Mouse (Mus musculus) layer of hippocampus, postnatal 14 days (tissue): ENCODE measurements around the gene Nkd1. TPM values are rescaled to one million over a fixed set of nuclear protein-coding genes. Genes with fewer than 3 reads are reported as not detected.
A peak's percentile ranks its signal among the peaks of the same experiment; 100 is the strongest.

Source experiments
- DNase-seq, 2 experiments: peaks; one replicate each; pipeline ENCODE4 v3.0.0; 2021 to 2022; ENCODE audit warnings: low spot score in 2 of 2, mixed read lengths in 1 of 2
- total RNA-seq, 2 experiments: library from RNA; stranded (reverse); gene quantifications; 2 replicates each; pipeline ENCODE4 v1.2.3; 2021

Nkd1 gene
- total RNA-seq, 2 experiments from 2014 or later: 13.4 to 14.7 TPM

DNA sequence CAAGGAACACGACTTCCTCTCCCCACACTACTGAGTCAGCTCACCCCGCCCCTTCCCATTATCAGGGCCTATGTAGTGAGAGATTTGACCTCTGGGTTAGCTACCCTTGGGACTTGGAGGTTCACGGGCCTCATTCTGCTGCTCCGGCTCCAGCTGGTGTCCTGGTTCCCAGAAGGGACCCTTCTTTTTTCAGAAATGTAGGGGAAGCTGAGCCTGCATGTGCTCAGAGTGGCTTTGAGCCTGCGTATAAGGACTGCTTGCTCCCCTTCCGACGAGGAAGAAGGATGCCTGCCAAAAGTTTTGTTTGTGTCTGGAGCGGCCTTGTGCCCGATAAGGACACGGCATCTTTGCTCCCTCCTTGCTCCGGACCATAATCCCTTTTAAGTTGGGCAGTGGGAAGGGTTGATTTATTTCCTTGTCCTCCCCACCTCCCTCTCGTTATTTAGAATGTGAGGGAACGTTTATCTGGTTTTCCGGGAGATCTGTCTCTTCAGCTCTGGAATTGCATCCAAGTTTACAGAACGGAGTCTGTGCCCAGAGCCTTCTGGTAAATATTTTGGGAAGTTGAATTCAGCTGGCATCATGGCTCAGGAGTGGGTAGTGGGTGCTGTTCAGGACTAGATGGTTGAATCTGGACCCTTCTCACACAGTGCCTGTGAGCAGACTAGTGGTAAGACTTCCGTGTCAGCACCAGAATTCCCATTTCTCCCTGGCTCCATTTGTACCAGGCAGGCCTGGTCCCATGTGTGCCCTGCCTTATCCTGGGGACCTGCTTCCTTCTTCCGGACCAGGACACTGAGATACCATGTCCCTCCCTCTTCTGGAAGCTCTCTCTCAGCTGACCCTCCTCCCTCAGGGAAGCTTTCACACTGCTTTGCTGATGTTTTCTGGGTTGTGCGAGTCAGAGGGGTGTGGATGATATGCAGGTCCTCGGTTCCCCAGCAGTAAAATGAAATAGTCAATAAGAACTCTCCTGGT is 17.1 kb downstream of the Nkd1 start:
- DNase-seq: peak; percentile 9 to 41

DNA sequence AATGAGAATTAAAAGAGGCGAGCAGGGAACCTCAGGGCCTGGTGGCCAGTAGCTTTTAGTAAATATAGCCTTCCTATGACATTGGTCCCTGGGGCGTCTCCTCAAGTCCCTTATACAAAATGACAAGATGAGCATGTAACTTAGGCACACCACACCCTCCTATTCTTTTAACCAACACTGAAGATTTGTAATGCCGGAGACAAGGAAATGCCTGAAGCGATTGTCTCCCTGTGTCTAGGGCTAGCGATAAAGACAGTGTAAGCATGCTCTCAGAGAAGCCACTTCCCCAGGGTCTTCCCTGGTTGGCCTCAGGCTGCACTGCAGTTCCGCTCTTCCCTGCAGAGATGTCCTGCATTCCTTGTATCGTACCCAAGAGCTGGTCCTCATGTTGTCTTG is 17.8 kb downstream of the Nkd1 start:
- DNase-seq: no peak

DNA sequence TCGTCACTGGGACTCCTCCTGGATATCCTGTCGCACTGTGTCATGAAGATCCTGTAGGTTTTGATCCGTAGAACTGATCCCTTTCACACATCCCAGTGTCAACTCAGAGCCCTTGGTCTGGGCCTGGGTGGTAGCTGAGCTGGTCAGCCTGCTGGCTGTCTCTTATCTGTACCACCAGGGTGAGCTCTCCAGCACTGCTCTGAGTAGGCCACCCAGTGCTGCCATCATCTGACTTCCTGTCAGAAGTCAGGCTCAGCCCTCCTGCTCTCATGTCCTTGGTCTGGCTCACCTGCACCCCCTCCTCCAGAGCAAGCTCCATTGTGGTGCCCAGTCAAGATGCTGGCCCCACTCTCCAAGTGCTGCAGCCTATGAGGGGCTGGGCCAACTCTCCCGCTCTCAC is 18.8 kb downstream of the Nkd1 start:
- DNase-seq: no peak

DNA sequence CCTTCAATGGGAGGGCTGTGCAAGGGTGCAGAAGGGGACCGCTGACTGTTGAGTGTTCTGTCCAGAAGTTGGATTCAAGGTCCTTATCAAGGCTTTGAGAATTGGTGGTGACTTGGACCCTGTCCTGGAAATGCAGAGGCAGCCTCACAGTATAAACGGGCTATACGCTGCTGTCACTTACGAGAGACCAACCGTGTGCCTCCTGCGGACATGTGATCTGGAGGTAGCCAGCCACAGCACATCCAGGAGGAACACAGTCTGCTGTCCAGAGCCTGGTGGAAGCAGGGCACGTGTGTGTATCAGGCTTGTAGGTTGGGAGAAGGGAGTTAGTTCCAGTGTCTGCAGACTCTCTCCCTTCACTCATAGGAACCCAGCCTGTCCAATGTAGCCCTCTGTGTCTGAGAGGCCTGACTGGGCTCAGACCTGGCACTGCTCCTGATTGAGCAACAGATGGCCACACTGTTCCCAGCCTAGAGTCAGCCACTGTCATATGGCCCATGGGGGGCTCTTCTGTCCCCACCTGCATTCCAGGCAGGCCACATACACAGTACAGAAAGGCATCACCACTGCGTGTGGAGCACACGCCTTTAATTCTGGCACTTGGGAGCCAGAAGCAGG is 21.6 kb downstream of the Nkd1 start:
- DNase-seq: no peak

DNA sequence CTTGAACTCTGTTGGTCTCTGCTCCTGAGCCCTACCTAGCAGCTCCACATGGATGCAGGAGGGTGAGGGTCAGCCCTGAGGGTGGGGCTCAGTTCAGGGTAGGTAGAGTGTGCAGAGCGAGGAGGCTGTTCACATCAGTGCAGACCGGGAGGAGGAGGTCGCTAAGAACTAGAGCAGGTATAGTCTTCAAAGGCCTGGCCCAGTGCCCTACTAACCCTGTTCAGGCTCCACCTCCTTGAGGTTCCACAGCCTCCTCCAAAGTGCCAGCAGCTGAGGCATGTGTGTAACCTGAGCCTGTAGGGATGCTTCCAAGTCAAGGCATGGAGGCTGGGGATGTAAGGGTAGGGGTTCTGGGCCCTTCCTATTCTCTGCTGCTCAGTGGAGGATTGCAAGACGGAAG is 23.5 kb downstream of the Nkd1 start:
- DNase-seq: no peak

DNA sequence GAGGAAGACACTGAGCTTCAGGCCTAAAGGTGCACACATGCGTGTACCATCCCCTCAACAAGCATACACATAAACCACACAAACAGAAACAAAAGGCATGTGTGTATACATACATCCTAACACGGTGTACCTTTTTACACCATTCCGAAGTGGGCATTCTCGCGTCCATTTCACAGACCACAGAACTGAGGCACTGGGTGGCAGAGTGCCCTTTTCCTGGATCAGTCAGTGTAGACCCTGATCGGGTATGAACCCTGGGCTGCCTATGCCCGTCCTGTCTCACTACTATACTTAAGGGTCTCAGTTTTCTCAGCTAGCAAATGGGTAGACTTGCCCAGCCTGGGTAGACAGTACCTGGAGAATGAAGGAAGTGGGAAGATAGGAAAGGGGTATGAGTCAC is 24.3 kb downstream of the Nkd1 start:
- no peak for DNase-seq

DNA sequence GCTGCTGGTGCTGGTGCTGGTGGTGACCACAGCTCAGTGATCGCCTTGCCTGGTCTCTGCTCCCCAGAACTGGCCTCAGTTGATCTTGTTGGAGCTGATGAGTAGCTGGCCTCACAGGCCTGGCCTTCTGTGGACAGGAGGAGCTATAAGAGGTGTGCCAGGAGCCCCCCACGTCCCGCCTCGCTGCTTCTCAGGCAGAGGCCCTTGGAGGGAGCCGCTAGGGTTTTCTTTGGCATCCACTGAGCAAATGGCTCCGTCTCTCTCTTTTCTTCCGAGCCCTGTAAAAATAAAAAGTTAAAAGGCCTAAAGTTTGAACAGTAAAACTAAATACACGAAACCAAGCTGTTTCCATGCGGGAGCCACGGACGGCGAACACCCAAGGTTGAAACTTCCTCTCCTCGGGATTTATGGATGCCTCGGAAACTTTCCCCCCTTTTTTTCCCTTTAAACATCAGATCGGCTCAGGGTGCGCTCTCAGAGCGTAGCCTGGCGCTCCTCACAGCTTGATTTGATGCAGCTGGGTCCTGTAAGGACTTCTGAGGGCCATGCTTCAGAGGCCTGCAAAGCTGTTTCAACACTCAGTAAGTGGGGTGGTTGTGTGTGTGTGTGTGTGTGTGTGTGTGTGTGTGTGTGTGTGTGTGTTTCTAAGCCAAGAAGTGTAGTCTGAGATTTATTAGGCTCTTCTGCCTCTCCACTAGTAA is 25.0 kb downstream of the Nkd1 start:
- no peak for DNase-seq

DNA sequence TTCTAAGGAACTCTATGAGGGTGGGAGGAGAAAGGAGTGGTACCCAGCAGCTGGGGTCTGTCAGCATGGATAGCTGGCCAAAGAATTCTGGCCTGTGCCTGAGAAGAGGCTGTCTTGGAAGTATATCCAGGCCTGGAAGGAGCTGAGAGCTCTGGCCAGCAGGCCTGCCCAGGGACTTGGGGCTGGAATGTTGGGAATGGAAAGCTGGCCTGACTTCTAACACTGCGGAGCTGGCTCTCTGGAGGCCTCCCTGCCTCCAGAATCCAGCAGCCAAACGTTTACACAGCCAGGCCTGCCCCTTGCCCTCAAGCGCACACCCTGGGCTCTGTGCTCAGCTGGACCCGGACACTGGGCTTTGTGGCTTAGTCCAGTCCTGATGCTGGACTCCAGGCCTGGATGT is 34.5 kb downstream of the Nkd1 start:
- no peak for DNase-seq

DNA sequence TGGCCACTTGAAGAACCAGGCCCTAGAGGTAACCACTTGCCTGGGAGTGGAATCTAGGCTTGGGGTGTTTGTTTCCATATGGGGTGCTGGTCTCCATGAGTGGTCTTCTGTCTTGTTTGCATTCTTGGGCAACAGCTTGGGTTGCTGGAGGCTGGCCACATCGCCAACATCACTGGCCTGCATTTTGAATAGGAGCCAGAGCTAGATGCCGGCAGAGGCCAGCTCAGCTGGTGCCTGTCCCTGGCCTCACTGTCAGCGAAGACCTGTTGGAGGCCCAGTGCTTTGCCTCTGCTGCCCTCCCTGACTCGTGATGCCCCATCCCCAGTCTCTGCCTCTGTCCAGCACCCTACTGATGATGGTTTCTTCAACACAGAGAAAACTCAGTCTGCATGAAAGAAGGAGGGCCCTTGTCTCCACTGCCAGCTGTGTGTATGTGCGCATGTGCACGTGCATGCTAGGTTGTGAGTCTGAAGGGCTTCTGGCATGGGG is 38.9 kb downstream of the Nkd1 start:
- DNase-seq: no peak

DNA sequence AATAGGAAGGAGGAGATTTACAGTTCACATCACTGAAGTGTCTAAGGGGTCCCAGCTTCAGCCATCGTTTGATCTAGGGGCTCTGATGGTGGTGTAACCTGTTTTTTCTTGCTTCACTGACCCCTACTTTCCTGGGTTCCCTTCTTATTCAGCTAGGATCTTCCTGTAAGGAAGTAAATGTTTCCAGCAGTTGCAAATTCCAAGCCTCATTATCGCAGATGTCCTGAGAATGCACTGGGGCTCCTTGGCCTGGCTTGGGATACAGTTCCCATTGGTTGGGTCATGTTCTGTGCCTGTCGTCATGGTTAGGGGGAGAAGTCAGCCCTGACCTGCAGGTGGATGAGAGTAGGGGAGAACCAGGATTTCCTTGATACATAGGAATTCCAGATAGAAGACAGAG is 40.2 kb downstream of the Nkd1 start:
- DNase-seq: no peak

DNA sequence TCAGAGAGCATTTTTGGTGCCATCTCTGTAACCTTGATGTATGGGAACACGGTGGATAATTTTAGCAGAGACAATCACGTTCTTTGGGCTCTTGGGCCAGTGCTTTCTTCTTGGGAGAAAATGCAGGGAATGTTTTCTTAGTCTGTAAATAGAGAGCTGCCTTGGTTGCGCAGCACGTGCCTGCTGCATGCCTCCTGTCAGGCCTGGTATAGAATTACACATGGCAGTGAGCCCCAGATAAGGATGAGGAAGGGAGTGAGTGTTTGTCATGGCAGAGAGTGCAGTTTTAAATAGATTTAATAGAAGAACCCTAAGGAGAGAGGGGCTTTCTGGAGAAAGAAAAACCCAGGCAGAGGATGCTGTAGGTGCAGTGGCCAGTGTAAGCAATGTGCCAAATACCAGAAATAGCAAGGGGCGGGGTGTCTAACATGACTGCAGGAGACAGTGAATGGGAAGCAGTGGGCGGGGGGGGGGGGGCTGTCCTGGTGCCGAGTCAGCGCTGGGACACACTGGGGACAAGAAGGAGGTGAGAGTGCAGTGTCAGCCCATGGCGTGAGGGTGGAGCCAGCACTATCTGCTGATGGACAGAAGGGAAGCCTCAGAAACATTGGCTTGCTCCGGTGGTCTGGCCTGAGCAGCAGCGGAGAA is 43.2 kb downstream of the Nkd1 start:
- no peak for DNase-seq

DNA sequence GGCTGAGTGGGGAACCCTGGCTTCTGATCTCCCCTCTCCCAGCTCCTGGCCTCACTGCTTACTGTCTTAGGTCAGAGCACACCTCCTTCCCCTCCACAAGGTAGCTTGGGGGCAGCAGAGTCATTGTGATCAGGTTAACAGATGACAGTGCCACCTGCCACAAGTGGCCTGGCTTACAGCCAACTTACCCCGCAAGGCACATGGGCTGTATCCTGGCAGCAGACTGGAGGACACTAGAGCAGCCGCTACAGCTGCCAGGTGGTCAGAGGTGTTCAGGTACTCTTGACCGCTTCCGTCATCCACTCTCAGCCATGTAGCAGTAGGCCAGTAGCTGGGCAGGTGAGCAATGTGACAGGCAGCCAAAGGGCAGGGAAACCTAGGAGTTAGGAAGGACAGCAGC is 45.0 kb downstream of the Nkd1 start:
- DNase-seq: no peak

DNA sequence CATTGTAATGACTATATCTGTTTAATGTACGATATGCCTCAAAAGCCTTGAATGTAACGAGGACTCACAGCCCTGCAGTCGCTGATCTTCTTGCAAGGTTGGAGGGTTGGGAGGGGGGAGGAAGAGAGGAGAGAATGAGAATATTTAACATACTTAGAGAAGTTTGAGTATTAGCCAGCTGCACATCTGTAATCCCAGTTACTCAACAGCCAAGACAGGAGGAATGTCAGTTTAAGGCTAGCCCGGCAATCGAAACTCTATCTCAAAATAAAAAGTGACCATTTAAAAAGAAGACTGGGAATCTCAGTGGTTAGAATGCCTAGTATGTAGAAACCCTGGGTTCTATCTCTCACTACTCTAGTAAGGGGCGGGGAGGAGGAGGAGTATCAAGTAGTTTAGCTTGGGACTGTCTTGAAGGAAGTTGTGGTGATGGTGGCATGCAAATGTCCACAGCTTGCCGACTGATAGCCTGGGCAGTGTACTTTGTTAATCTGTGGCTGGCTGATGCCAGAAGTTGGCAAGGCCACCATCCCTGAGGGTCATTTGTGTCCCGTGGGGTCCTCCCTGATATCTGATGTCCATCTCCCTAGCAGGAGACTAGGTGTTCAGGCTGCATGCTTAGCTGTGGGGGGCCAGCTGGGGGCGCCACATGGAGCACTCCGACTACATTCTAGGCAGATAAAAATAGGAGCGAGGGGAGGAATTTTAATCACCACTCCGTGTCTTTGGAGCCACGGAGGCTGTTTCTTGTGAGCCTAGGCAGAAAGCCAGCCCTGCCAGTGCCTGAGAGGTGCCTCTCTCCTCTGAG is 46.4 kb downstream of the Nkd1 start:
- DNase-seq: peak in 1 of 2 experiments; percentile 43

DNA sequence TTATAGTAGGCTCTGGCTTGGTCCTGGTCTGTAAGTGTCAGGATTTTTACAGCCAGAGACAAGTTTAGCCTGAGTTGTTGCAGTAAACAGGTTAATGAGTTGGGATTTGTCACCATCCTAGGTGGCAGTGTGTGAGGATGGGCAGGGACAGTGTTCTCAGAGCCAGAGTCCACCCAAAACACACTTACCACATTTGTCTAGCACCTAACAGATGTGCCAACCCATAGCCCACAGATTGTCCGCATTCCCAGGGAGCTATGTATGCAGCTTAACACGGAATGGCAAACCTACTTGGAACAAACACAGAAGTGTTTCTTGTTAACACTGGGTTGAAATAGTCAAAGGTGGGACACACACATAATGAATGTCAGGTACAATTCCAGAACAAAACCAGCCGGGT is 47.1 kb downstream of the Nkd1 start:
- no peak for DNase-seq

DNA sequence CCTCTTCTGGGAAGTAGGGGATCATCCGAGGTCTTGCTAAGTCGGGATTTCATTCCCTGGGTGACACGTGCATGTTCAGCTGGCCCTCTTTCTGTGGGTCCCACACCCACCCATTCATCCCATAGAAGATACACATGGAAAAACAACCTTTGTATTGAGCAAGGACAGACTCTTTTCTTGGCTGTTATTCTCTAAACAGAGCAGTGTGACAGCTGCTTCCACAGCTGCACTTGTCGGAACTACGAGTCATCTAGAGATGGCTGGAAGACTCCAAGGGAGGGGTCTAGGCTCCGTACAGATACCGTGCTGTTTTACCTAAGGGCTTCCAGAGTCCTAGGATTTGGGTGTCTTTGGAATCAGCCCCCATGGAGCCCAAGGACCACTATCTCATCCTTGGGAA is 48.2 kb downstream of the Nkd1 start:
- DNase-seq: no peak

DNA sequence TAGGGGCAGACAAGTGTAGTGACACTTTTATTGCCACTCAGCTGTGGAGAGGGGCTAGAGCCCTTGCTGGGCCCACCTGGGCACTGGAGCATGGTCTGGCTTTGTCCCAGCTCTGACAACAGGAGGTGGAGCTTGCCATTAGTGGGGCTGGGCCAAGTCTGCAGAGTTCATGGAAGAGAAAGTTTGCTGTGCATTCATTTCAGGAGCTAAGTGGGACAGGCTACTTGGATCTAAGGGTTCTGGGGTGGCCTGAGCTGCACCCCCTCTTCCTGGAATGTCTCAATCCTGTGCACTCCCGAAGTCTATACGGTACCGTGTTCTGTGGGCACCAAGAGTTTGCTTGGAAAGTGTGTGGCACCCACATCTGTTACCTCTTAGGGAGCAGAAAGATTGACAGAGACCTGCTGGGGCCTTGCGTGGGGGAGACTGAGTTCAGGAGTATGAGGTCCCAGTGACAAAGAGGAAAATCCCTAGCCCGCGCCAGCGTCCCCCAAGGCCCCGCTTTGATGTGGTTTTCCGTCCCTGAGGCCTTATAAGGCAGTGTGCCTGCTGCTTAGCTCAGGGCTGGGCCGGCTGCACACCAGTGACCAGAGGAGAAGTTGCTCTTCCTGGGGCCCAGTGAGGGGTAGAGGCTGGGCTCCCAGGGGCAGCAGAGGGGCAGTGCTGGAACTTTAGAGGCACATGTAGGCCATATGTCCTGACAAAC is 49.3 kb downstream of the Nkd1 start:
- DNase-seq: no peak

DNA sequence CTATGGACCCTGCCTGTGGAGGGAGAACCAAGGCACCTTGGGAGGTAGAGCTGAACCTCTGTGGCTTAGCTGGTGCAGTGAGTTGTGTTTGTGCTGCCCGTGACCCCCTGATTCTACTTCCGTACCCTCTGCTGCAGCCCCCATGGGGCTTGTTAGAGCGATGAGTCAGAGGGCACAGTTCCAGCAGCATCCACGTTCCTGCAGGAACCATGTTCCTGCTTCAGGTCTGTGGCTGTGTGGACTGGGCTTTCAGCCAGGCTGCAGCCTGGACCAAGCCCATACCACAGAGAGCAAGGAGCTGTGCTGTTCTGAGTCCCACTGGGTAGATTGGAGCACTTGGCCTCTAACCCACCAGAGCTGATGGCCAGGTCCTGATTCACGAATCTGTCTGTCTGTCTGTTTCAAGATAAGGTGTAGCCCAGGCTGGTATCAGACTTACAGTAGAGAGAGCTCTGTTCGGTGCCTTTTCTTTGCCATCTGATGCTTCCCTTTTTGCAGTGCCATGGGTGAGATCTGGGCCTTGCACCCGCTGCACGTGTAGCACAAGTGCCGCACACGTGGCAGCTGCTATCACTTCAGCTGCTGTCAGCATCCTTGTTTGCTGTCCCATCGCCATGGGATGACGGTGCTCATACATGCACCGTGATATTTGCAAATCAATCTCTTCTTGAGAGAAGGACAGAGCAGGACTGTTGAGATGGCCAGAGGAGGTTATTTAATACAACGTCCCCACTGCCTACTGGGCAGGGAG is 50.5 kb downstream of the Nkd1 start:
- DNase-seq: no peak

DNA sequence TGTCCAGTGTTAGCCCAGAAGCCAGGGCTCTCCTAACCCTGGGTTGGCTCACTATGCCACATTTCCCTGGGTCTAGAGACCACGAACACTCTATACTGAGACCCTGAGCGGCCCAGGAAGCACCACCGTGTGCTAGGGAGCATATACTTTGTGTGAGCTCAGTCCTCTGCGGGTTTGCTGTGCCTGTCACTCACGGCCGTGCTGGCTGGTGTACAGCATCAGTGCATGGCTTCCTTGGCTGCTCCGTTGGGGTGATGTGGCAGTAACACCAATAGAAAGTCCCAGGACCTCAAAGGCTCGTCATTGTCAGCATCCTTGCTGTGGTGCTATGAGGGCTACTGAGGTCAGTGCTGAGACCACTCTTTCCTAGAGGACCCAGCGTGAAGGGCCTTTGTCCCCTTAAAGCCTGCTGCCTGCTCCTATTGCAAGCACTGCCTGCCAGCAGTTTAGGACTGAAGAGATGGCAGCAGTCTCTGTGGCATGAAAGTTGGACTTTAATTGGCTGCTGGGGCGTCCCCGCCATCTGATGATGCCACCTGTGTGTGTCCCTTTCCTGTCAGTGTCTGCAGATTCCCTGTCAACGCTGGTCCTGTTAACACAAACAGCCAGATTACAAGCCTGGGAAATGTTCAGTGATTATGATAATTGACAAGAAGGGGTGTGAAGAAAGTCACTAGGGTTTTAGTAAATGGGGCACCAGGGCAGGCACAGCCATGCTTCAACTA is 51.2 kb downstream of the Nkd1 start:
- DNase-seq: peak; percentile 45 to 82
